Mouse (Mus musculus) liver, postnatal 0 days (tissue): Measurements from ENCODE around the gene Fgfr1op.

Experiments
- CTCF ChIP-seq: sonication (generic); IDR thresholded peaks from 2 replicates; pipeline ENCODE4 v1.5.1; 2016; ENCODE audit warnings: antibody characterized with exemption, low read depth
- EP300 ChIP-seq: IDR thresholded peaks from 2 replicates; pipeline ENCODE4 v1.6.1; 2016; ENCODE audit warnings: antibody characterized with exemption, low read depth, mild to moderate bottlenecking

GRCm38 (mm10) chr17:8235743-8236142 is 70.4 kb downstream of the Fgfr1op start, which contains the start of gene Ccr6:
- TF ChIP-seq CTCF (no peak), EP300 (no peak)
